Mouse (Mus musculus) kidney, adult 8-10 months (tissue): Measurements from ENCODE around the gene Lztr1.

Source experiments
- DNase-seq, 2 experiments: peaks; one replicate each; pipeline ENCODE4 v3.0.0; 2022

Lztr1 gene

GRCm38 (mm10) chr16:17557947-17558480, 49.5 kb downstream of the Lztr1 start:
- peak; percentile 59 to 72 for DNase-seq

- DNase-seq, result no peak
Observed at GRCm38 (mm10) chr16:17558811-17559210, 50.3 kb downstream of the Lztr1 start.

- DNase-seq, result no peak
Observed at GRCm38 (mm10) chr16:17559396-17560027, 51.0 kb downstream of the Lztr1 start.

- peak; percentile 20 to 32 for DNase-seq
Observed at GRCm38 (mm10) chr16:17561128-17561750, 52.8 kb downstream of the Lztr1 start, which contains the start of gene Lrrc74b. Lrrc74b (minus strand) TSS chr16:17561247.

- peak in 1 of 2 experiments; percentile 17 for DNase-seq
Observed at GRCm38 (mm10) chr16:17561751-17562208, 53.3 kb downstream of the Lztr1 start, which contains the start of gene P2rx6. P2rx6 (plus strand) TSS chr16:17561885.

- no peak for DNase-seq
Observed at GRCm38 (mm10) chr16:17563580-17563979, 55.1 kb downstream of the Lztr1 start.

- DNase-seq, result no peak
Observed at GRCm38 (mm10) chr16:17564221-17564620, 55.7 kb downstream of the Lztr1 start.

- DNase-seq, result no peak
Observed at GRCm38 (mm10) chr16:17564771-17565170, 56.3 kb downstream of the Lztr1 start.

- DNase-seq, result no peak
Observed at GRCm38 (mm10) chr16:17566186-17566585, 57.7 kb downstream of the Lztr1 start.
